Mouse (Mus musculus): ENCODE measurements around the gene Dscaml1.

- TF ChIP-seq CTCF (IDR thresholded peaks at IDR 0.05; ENCODE audit: extremely low read depth, insufficient read depth, insufficient read length, insufficient replicate concordance) (no peak), POLR2A (IDR thresholded peaks at IDR 0.05; ENCODE audit: low read depth, low read length) (no peak)
These were observed 120.6 kb downstream of the Dscaml1 start for GRCm38 (mm10) chr9:45546902-45547578.
